Mouse (Mus musculus) forebrain, embryonic 12.5 days (tissue): Measurements from ENCODE around the gene Npffr2. TPM values are rescaled to one million over a fixed set of nuclear protein-coding genes. Genes with fewer than 3 reads are reported as not detected.

Experiments used
- ATAC-seq: fragments of 200-750 bp; cut with Nextera tagmentation; 2 replicates; pipeline ENCODE4 v1.8.0; 2017; ENCODE audit warnings: moderate TSS enrichment; ENCODE audit not compliant: low FRiP score
- H3K27ac ChIP-seq: fragments of 300-500 bp; sonication (generic); 2 replicates; pipeline ENCODE4 v1.5.1; 2016; ENCODE audit warnings: mild to moderate bottlenecking
- H3K27me3 ChIP-seq: fragments of 300-500 bp; sonication (generic); 2 replicates; pipeline ENCODE4 v1.6.1; 2016; ENCODE audit warnings: mild to moderate bottlenecking
- H3K36me3 ChIP-seq: fragments of 300-500 bp; sonication (generic); replicated peaks from 2 replicates; pipeline ENCODE4 v1.6.1; 2016; ENCODE audit warnings: mild to moderate bottlenecking
- H3K4me1 ChIP-seq: fragments of 300-500 bp; sonication (generic); 2 replicates; pipeline ENCODE4 v1.6.1; 2016
- H3K4me2 ChIP-seq: fragments of 300-500 bp; sonication (generic); 2 replicates; pipeline ENCODE4 v1.6.1; 2016; ENCODE audit warnings: mild to moderate bottlenecking, moderate library complexity
- H3K4me3 ChIP-seq: fragments of 300-500 bp; sonication (generic); replicated peaks from 2 replicates; pipeline ENCODE4 v1.5.1; 2016; ENCODE audit warnings: mild to moderate bottlenecking
- H3K9ac ChIP-seq: fragments of 300-500 bp; sonication (generic); 2 replicates; pipeline ENCODE4 v1.6.1; 2016; ENCODE audit warnings: mild to moderate bottlenecking
- H3K9me3 ChIP-seq: fragments of 300-500 bp; sonication (generic); 2 replicates; pipeline ENCODE4 v1.6.1; 2016
- WGBS: fragments of 180-500 bp; shearing (Covaris S2); methylation state at CpG from one replicate; pipeline ENCODE4 v1.1.7; 2016; 5-methylcytosine and 5-hydroxymethylcytosine counted together
- polyA plus RNA-seq: library from polyadenylated mRNA; unstranded; fragments of >200 nt; fragmentation: Nextera tagmentation; extraction: Ambion mirVana; gene quantifications from 2 replicates; pipeline ENCODE4 v1.2.1, GENCODE M21; 2016

The Npffr2 gene
- polyA plus RNA-seq, 1 experiment from 2014 or later: 0.15 TPM

DNA sequence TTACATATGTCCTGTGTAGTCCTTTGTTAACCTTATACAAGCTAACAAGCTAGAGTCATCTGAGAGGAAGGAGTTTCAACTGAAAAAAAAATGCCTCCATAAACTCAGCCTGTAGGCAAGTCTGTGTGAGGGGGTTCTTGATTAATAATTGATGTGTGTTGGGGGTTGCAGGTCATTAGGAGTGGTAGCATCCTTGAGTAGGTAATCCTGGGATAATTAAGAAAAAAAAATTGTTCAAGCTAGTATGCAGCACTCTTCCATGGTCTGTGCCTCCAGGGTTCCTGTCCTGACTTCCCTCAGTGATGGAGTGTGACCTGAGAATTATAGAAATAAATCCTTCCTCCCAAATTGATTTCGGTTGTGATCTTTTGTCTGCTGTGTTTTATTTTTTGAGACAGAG is 52.0 kb downstream of the Npffr2 start:
- Histone ChIP-seq H3K36me3 (no peaks in the 10 kb centered on the region), H3K27ac (no peak overlapping the region), H3K27me3 (no peaks in the 10 kb centered on the region), H3K4me2 (no peak overlapping the region), H3K4me1 (no peaks in the 10 kb centered on the region), H3K9me3 (no peaks in the 10 kb centered on the region), H3K4me3 (no peak overlapping the region), H3K9ac (no peak overlapping the region)
- 86% methylated on average over 1 of the region's 1 CpGs for WGBS
- ATAC-seq: no peak

DNA sequence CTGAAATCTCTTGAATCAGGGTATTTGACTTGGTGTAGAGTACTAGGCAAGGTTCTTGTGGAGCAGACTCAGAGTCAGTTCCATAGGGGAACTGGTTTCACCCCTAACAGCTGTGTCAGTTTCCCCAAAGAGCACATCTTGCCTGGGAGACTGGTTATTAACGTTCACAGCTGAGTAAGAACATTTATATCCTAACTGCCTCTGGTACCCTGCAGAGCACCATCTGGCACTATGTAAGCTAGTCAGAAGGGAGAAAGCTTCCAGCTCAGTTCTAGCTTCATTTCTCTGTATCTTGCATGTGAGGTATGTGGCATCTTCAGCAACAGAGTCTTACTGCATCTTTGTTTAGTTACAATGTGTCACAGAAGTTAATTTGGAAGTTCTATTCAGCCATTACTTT is 53.9 kb downstream of the Npffr2 start:
- Histone ChIP-seq H3K9ac (no peak overlapping the region), H3K4me1 (no peaks in the 10 kb centered on the region), H3K27ac (no peak overlapping the region), H3K27me3 (no peaks in the 10 kb centered on the region), H3K4me3 (no peak overlapping the region), H3K9me3 (no peaks in the 10 kb centered on the region), H3K4me2 (no peak overlapping the region), H3K36me3 (no peaks in the 10 kb centered on the region)
- WGBS: 74% methylated on average over 1 of the region's 1 CpGs
- ATAC-seq: no peak

DNA sequence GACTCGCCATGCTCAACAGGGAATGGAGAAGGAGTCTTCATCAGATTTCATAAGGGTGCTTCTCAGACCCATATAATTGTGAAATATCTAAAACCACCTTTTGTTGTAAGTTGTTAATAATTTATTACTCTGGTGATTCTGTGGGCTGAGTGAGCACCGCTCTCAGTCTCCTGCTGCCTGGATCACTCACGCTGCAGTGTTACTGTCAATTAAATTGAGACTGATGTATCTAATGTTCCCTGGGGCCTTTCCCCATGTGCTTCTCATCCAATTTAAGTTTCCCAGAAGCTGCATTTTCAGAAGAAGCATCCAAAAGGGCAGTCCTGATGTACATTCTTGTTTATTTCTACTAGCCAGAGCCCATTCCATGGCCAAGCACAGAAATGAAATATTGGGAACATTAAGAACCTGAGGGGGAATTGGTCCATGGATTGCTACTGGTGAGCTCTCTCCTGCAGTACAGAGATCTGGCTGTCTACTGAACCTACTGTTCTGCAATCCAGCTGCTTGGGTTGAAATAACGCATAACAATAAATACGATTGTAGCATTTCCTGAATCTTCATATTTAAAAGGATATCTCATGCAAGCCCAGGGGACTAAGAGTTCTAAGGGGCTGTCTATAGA is 54.6 kb downstream of the Npffr2 start:
- ATAC-seq: no peak

DNA sequence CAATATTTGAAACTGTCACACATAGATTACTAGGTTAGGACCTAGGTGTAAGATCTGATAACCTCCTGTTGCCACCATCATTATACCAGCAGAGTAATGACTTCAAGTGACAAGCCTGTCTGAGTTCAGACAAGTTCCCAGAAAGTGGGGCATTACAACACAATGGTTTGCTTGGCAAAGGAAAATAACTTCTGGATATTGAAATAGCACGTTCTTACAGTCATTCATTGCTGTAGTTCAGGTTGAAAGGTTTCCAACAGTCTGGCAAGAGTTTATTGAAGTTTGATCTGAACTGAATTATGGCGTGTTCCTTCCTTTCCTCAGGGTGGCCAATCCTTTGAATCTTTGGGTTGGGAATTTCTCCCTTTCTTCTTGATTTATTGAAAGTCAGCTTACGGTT is 57.8 kb downstream of the Npffr2 start:
- H3K4me1 ChIP-seq: no peaks in the 10 kb centered on the region
- no peak for ATAC-seq
- 0 out of 2 replicates have a peak, but pooled peaks cover 1% of the 10 kb centered on the region for H3K9me3 ChIP-seq

More for the DNA sequence above, 54.6 kb downstream of the Npffr2 start:
- Histone ChIP-seq H3K4me2 (no peak overlapping the region), H3K27me3 (no peaks in the 10 kb centered on the region), H3K36me3 (no peaks in the 10 kb centered on the region), H3K4me3 (no peak overlapping the region), H3K9ac (no peak overlapping the region), H3K9me3 (no peaks in the 10 kb centered on the region), H3K4me1 (no peaks in the 10 kb centered on the region), H3K27ac (no peak overlapping the region)
- WGBS: 90% methylated on average over 5 of the region's 5 CpGs

DNA sequence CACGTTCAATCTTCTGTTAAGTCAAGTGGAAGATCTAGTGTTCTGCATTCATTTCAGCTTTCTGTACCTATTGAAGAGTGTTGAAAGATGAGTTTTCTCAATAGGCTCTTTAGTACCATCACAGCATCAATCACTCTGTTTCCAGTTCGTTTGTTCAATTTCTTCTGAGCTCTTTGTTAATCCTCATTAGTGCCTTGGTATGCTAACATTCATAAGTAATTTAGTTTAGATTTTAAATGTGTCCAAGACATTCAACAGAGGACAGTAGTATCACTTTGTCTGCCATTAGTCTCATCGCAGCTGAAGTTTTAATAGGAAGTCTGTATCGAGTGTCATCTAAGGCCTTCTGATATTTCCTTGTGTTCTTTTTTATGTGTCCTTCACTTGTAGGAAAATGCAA is 65.1 kb downstream of the Npffr2 start:
- H3K9ac ChIP-seq: no peak overlapping the region
- H3K27ac ChIP-seq: no peak overlapping the region
- WGBS: 40% methylated on average over 4 of the region's 4 CpGs
- no peaks in the 10 kb centered on the region for H3K4me1 ChIP-seq
- no peak overlapping the region for H3K4me2 ChIP-seq
- no peaks in the 10 kb centered on the region for H3K36me3 ChIP-seq
- H3K27me3 ChIP-seq: no peaks in the 10 kb centered on the region
- H3K4me3 ChIP-seq: no peak overlapping the region
- no peak for ATAC-seq
- H3K9me3 ChIP-seq: 0 out of 2 replicates have a peak, but pooled peaks cover 2% of the 10 kb centered on the region

More for the DNA sequence above, 57.8 kb downstream of the Npffr2 start:
- H3K4me3 ChIP-seq: no peak overlapping the region
- WGBS: 86% methylated on average over 3 of the region's 3 CpGs
- H3K27me3 ChIP-seq: no peaks in the 10 kb centered on the region
- no peak overlapping the region for H3K9ac ChIP-seq
- H3K4me2 ChIP-seq: no peak overlapping the region
- H3K36me3 ChIP-seq: no peaks in the 10 kb centered on the region
- H3K27ac ChIP-seq: no peak overlapping the region

DNA sequence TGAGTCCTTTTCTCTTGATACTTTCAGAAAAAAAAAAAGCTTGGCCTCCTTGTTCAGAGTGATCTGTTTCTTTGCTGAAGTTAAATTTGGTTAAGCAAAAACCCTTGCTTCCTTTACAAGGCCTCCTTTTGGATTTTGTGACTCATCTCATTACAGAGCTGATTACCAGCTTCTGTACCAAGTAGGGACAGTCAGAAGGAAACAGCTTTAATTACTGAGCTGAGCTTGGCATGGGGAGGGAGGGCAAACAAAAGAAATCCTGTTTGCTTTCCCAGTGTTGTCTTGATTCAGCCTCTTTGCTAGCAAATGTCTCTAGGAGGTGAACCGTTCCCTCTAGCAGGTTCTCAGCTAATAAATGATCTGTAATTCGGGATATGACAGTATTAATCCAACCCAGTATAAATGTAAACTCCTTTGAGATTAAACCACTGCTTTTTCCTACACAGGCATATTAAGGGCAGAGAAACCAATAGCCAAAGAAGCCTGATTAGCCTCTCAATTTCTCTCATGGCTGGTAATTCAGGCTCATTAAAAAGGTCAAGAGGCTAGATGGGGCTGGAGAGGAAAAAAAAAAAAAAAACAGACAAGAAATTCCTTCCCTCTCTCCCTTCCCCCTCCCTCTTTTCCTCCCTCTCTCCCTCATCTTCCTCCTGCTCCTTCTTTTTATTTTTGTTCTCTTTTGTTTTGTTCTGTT is 84.2 kb downstream of the Npffr2 start:
- no peak overlapping the region for H3K4me2 ChIP-seq
- peak; percentile 69; the same call in 1 of the 2 replicates for ATAC-seq
- 0 out of 2 replicates have a peak overlapping the region, but pooled peaks have one; percentile 46 for H3K27ac ChIP-seq
- H3K9me3 ChIP-seq: no peaks in the 10 kb centered on the region
- 0 out of 2 replicates have a peak, but pooled peaks cover 9% of the 10 kb centered on the region for H3K4me1 ChIP-seq
- H3K4me3 ChIP-seq: no peak overlapping the region
- H3K27me3 ChIP-seq: no peaks in the 10 kb centered on the region
- no peak overlapping the region for H3K9ac ChIP-seq
- no peaks in the 10 kb centered on the region for H3K36me3 ChIP-seq
- 32% methylated on average over 2 of the region's 2 CpGs for WGBS

DNA sequence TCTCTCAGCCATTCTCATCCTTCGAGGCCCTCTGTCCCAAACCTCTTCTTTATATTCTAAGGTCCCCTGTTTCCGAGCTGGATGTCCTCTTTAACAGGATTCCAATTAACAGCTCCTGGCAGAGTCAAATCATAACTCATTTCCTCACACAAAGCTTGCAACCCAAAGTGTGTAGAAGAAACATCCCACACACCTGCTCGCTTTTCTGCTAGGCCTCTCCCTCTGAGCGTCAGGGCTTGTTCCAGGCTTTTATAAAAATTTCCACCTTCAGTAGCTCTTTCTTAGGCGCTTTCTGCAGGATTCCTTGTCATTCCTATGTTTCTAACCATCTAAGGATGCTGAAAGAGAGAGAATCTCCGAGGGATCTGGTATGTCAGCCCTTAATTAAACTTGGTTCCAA is 85.0 kb downstream of the Npffr2 start:
- no peak; the same call in 1 of the 2 replicates for ATAC-seq
- Histone ChIP-seq H3K4me3 (no peak overlapping the region), H3K9ac (no peak overlapping the region), H3K4me2 (no peak overlapping the region), H3K27me3 (no peaks in the 10 kb centered on the region), H3K4me1 (0 out of 2 replicates have a peak, but pooled peaks cover 9% of the 10 kb centered on the region), H3K27ac (peak overlapping the region; percentile 56; the same call in 1 of the 2 replicates), H3K36me3 (no peaks in the 10 kb centered on the region), H3K9me3 (no peaks in the 10 kb centered on the region)
- WGBS: 54% methylated on average over 6 of the region's 6 CpGs

DNA sequence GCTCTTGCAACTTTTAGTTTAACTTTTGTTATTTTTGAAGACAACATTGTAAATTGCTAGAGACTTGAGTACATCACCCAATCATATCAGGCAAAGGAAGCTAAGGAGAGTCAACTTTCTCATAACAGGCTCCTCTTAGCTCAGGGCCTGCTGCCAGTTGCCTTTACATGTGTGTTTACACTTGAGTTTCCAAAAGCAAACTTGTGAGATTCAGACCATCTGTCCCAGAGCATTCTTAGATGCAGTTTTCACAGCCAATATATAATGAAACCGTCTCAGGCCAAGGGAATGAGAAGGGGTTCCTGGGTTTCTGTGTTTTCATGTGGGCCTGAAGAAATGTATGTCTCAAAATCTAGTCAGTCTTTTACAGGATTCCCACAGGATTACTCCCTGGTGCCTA is 104.4 kb downstream of the Npffr2 start:
- Histone ChIP-seq H3K4me1 (no peaks in the 10 kb centered on the region), H3K9me3 (no peaks in the 10 kb centered on the region), H3K4me2 (no peak overlapping the region), H3K27ac (no peak overlapping the region), H3K27me3 (no peaks in the 10 kb centered on the region), H3K36me3 (no peaks in the 10 kb centered on the region), H3K4me3 (no peak overlapping the region), H3K9ac (no peak overlapping the region)
- WGBS: 81% methylated on average over 1 of the region's 1 CpGs
- ATAC-seq: no peak

Other genes starting within 250 kb of the Npffr2 start
- gene Gc, start 69.5 kb upstream of the Npffr2 start, polyA plus RNA-seq: not detected in 2 replicates